Mouse (Mus musculus) limb, embryonic 10.5 days (tissue): ENCODE measurements around the gene Xkr8. TPM values are rescaled to one million over a fixed set of nuclear protein-coding genes. Genes with fewer than 3 reads are reported as not detected.
"Not testable (repeated sequence)": the region's sequence is repeated elsewhere in the genome, so short reads cannot be mapped to it uniquely, and the experiment has no call there.

Experiments
- DNase-seq: peaks from one replicate; pipeline ENCODE4 v3.0.0-alpha.2; 2017; ENCODE audit warnings: low spot score
- H3K27ac ChIP-seq: fragments of 300-500 bp; sonication (generic); 2 replicates; pipeline ENCODE4 v1.5.1; 2016; ENCODE audit warnings: mild to moderate bottlenecking
- H3K27me3 ChIP-seq: fragments of 300-500 bp; sonication (generic); 2 replicates; pipeline ENCODE4 v1.6.1; 2016; ENCODE audit warnings: low read depth, mild to moderate bottlenecking; ENCODE audit not compliant: poor library complexity, severe bottlenecking
- H3K36me3 ChIP-seq: fragments of 300-500 bp; sonication (generic); 2 replicates; pipeline ENCODE4 v1.6.1; 2016; ENCODE audit warnings: mild to moderate bottlenecking, moderate library complexity
- H3K4me1 ChIP-seq: fragments of 300-500 bp; sonication (generic); 2 replicates; pipeline ENCODE4 v1.6.1; 2016
- H3K4me3 ChIP-seq: fragments of 300-500 bp; sonication (generic); 2 replicates; pipeline ENCODE4 v1.5.1; 2016; ENCODE audit warnings: mild to moderate bottlenecking, moderate library complexity
- H3K9me3 ChIP-seq: fragments of 300-500 bp; sonication (generic); replicated peaks from 2 replicates; pipeline ENCODE4 v1.6.1; 2016; ENCODE audit warnings: mild to moderate bottlenecking
- WGBS: fragments of 180-500 bp; shearing (Covaris S2); methylation state at CpG from one replicate; pipeline ENCODE4 v1.1.7; 2016; 5-methylcytosine and 5-hydroxymethylcytosine counted together
- polyA plus RNA-seq: library from polyadenylated mRNA; unstranded; fragments of >200 nt; fragmentation: Nextera tagmentation; extraction: Ambion mirVana; gene quantifications from 2 replicates; pipeline ENCODE4 v1.2.1, GENCODE M21; 2016

Xkr8 gene
- polyA plus RNA-seq: 5.8 and 8.4 TPM in 2 replicates

DNA sequence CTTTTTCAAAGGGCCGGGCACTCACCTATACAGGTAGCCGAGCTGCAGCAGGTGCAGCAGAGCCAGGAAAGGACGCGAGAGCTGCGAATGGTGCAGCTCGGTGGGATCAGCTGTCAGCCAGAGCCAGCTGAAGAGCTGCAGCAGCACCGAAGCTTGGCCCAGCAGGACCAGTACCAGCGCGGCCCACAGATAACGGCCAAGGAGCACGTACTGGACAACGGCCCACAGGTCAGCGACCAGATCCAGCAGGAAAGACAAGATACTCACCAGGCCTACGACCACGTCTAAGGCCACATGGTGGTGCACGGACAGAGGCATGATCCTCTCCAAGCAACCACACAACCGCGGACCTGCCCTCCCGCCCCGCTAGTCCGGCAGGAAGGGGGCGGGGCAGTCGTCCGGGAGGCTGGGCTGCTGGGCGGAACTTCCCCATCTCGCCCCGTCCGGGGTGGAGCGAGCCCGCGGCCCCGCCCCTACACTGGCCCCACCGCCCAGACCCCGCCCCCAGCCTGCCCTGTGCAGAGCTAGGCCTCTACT, at the start of gene Xkr8:
Gene Xkr8, minus strand, starts transcription at position 399 of the 537 bp plus-strand sequence.
- peaks cover 11% of the 10 kb centered on the region for H3K36me3 ChIP-seq
- peak; percentile 93 for DNase-seq
- H3K9me3 ChIP-seq: no peaks in the 10 kb centered on the region
- peak within 1 kb of the TSS; percentile 64 for H3K4me3 ChIP-seq
- H3K27ac ChIP-seq: peak within 1 kb of the TSS; percentile 57
- WGBS: 2% methylated on average over 34 of the region's 34 CpGs
- H3K27me3 ChIP-seq: no peaks in the 10 kb centered on the region
- peaks cover 20% of the 10 kb centered on the region for H3K4me1 ChIP-seq

DNA sequence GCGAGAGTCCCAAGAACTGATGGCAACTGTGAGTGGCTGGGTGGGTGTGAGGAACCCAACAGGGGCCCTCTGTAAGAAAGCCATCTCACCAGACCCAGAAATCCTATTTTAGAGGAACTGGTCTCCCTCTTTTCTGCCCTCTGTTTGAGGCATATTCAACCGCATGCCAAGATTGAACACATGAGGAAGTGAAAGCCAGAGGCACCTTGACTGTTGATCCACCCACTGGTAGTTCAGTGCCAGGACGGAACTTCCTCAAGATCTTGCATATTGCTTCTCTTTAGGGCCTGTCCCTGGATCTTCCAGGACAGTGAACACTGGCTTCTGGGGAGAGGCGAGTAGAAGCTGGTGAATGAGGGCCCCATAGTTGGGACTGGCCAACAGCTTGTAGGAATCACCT, 47.9 kb upstream of the Xkr8 start:
- H3K4me1 ChIP-seq: 0 out of 2 replicates have a peak, but pooled peaks cover 2% of the 10 kb centered on the region
- DNase-seq: no peak
- no peak overlapping the region for H3K27ac ChIP-seq
- H3K36me3 ChIP-seq: peaks cover 55% of the 10 kb centered on the region
- H3K27me3 ChIP-seq: no peaks in the 10 kb centered on the region
- no peaks in the 10 kb centered on the region for H3K9me3 ChIP-seq
- no peak overlapping the region for H3K4me3 ChIP-seq
- 86% methylated on average over 4 of the region's 4 CpGs for WGBS

DNA sequence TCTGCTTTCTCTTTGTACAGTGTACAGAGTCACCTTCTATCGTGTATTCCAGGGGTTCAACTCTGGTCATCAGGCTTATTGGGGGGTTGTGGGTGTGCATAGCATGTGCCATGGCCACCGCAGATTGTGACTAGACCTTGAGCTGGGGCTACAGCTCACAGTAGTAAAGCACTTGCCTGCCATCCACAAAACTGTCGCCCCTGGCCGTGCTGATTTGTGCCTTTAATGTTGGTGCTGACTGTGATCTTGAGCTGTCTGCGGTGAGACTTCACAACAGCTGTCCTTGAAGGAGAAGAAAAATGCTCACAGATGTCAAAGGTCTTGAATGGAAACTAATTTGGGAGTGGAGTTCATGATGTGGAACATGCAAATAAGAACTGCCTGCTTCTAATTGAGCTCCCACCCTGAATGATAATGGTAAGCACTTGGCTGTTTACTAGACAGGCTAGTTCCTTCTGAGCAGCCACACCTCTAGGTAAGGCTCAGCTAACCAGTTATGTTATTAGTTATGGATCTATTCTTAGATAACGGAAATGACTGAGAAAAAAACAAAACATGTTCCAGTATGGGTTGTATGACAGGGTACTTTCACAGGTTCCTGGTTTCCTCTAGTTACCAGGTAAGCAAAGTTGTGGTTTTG, 46.3 kb upstream of the Xkr8 start:
- Histone ChIP-seq H3K36me3 (peaks cover 71% of the 10 kb centered on the region), H3K27me3 (no peaks in the 10 kb centered on the region), H3K4me1 (no peaks in the 10 kb centered on the region), H3K27ac (no peak overlapping the region), H3K4me3 (no peak overlapping the region), H3K9me3 (no peaks in the 10 kb centered on the region)
- DNase-seq: no peak
- 92% methylated on average over 6 of the region's 6 CpGs for WGBS

DNA sequence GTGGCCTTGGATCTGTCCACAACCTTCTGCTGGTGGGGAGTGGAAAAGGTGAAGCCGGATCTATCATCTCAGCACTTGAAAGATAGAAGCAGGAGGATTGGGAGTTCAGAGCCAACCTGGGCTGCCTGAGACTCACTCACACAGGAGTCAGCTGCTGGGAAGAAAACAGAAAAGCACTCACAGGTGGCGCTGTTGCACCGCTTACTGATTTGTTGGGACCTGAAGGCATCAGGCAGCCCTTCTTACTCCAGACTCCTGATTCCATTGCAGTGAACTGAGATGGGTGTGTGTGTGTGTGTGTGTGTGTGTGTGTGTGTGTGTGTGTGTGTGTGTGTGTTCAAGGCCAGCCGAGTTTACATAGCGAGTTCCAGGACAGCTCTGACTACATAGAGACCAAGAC, 44.4 kb upstream of the Xkr8 start:
- Histone ChIP-seq H3K27ac (no peak overlapping the region), H3K9me3 (no peaks in the 10 kb centered on the region), H3K27me3 (no peaks in the 10 kb centered on the region), H3K4me3 (no peak overlapping the region), H3K36me3 (peaks cover 90% of the 10 kb centered on the region), H3K4me1 (no peaks in the 10 kb centered on the region)
- DNase-seq: peak; percentile 60
- 92% methylated on average over 5 of the region's 5 CpGs for WGBS

DNA sequence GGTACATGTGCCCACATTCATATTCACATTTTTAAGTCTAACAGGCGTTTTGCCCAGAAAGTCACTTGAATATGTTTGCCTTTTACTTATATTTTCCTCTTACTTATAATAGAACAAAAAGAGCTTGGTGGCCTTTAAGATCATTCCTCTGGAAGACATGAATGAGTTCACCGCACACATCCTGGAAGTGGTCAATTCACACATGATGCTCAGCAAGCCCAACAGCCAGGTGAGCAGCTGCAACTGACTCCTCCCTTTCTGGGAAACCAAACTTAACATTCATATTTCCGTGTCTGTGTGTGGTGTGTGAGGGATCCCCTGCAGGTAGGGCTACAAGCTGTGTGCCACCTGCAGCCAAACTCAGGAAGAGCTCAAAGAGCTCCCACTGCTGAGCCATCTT, 42.6 kb upstream of the Xkr8 start:
- no peak for DNase-seq
- H3K4me1 ChIP-seq: no peaks in the 10 kb centered on the region
- WGBS: 86% methylated on average over 3 of the region's 3 CpGs
- no peaks in the 10 kb centered on the region for H3K27me3 ChIP-seq
- no peak overlapping the region for H3K27ac ChIP-seq
- no peak overlapping the region for H3K4me3 ChIP-seq
- H3K36me3 ChIP-seq: peaks cover 100% of the 10 kb centered on the region
- H3K9me3 ChIP-seq: no peaks in the 10 kb centered on the region

DNA sequence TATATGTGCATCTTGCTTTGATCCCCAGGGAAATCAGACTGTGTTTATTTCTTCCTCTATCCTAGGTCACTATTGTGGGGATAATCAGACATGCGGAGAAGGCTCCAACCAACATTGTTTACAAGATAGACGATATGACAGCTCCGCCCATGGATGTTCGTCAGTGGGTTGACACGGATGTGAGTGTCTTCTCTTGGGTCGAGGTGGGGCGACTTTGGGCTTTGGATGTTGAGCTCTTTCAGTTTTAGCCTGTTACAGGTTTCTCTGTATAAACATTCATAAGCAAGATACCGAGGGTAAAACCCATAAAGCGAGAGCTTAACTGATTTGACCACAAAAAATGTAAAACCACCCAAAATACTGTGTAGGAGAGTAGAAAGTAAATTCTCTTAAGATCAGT, 39.4 kb upstream of the Xkr8 start:
- 93% methylated on average over 9 of the region's 9 CpGs for WGBS
- H3K27ac ChIP-seq: no peak overlapping the region
- H3K36me3 ChIP-seq: peaks cover 73% of the 10 kb centered on the region
- no peaks in the 10 kb centered on the region for H3K9me3 ChIP-seq
- no peaks in the 10 kb centered on the region for H3K27me3 ChIP-seq
- DNase-seq: no peak
- no peak overlapping the region for H3K4me3 ChIP-seq
- H3K4me1 ChIP-seq: peaks cover 10% of the 10 kb centered on the region

DNA sequence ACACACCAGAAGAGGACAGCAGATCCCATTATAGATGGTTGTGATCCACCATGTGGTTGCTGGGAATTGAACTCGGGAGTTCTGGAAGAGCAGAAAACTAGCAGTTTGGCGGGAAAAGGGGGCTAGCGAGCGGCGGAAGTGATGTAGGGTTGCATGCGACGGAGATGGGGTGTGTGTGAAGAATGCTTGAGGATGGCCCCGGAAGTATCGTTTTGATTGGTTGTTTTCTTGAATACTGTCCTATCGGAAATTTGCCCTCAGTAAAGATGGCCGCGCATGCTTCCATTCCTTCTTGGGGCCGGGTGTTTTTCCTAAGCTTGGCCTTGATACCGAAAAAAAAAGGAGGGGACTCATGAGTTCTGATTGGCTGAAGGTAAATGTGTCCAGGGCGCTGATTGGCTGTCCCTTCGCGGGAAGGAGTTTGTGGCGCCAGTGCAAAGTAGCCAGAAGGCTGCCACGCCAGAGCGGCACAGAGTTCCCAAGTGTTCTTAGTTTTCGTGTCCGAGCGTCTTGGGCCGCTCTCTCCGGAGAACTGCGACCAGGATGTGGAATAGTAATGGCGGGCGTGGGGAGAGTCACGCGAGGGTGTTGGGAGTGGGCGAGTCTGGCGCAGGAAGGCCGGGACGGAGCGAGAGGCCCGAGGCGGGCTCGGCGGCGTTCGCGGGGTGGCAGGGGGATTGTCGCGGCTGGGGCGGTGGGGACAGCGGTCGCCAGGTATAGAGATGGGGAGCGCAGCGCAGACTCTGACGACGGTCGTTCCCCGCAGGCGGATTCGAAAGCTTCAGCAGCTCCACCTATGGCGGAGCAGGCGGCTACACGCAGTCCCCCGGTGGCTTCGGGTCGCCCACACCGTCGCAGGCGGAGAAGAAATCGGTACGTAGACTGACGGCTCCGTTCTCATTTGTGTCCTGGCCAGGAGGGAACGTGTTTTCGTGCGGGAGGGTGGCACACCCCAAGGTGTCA, 35.8 kb upstream of the Xkr8 start, which contains the start of gene Rpa2:
Gene Rpa2, plus strand, starts transcription at position 419 of the 963 bp plus-strand sequence.
- Histone ChIP-seq H3K27ac (peak within 1 kb of the TSS; percentile 93), H3K9me3 (no peaks in the 10 kb centered on the region), H3K27me3 (no peaks in the 10 kb centered on the region), H3K4me1 (peaks cover 10% of the 10 kb centered on the region), H3K4me3 (peak within 1 kb of the TSS; percentile 94), H3K36me3 (peaks cover 37% of the 10 kb centered on the region)
- WGBS: under 1% methylated on average over 71 of the region's 71 CpGs
- peak; percentile 95 for DNase-seq

DNA sequence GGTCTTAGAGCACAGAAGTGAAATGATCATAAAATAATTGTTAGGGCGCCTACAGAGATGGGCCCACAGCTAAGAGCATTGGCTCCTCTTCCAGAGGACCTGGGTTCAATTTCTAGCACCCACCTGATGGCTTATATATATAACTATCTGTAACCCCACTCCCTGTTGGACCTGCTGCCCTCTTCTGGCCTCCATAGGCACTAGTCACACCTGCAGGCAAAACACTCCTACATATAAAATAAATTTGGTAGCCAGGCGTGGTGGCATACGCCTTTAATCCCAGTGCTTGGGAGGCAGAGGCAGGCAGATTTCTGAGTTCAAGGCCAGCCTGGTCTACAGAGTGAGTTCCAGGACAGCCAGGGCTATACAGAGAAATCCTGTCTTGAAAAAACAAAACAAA, 30.8 kb upstream of the Xkr8 start:
- H3K36me3 ChIP-seq, H3K9me3 ChIP-seq, H3K27ac ChIP-seq, H3K4me1 ChIP-seq, DNase-seq, H3K4me3 ChIP-seq, H3K27me3 ChIP-seq: not testable (repeated sequence)
- WGBS: 76% methylated on average over 3 of the region's 3 CpGs

DNA sequence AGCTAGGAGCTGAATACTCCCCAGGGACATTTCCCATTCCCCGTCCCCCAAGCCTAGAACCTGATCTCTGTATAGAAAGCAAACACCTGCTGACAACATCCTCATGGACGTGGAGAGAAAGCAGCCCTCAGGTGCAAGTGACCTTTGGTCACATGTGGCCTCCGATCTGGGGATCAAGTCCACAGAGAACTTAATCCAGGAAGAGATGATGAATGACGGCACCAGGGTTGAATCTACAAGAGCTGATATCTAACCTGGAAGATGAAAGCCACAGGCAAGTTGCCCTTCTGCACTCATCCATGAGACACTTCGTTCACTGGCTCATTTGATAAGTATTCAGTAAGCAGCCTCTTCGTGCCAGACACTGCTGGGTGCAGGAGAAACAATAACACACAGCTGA, 30.3 kb upstream of the Xkr8 start:
- Histone ChIP-seq H3K9me3 (no peaks in the 10 kb centered on the region), H3K27me3 (peaks cover 7% of the 10 kb centered on the region), H3K27ac (no peak overlapping the region), H3K4me1 (no peaks in the 10 kb centered on the region), H3K36me3 (no peaks in the 10 kb centered on the region), H3K4me3 (no peak overlapping the region)
- no peak for DNase-seq
- WGBS: 89% methylated on average over 6 of the region's 6 CpGs

DNA sequence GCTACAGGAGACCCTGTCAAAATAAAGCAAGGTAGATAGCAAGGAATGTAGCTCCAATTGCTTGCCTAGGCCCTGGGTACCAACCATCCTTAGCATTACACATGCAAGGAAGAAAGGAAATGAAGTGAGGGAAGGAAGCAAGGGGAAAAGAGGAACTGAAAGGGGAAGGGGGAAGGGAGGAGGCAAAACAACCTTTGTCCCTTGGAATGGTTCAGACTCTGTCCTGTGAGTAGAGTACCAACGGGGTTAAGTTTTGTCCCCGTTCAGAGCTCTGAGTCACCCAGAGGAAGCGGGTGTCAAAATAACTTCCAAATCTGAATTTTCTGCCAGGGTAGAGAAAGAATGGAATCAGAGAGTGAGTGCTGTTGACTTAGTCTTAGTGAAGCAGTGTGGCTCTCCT, 27.9 kb upstream of the Xkr8 start:
- no peak for DNase-seq
- Histone ChIP-seq H3K4me1 (peaks cover 9% of the 10 kb centered on the region), H3K9me3 (no peaks in the 10 kb centered on the region), H3K27me3 (peaks cover 24% of the 10 kb centered on the region), H3K4me3 (no peak overlapping the region), H3K27ac (no peak overlapping the region), H3K36me3 (no peaks in the 10 kb centered on the region)
- 79% methylated on average over 3 of the region's 3 CpGs for WGBS

DNA sequence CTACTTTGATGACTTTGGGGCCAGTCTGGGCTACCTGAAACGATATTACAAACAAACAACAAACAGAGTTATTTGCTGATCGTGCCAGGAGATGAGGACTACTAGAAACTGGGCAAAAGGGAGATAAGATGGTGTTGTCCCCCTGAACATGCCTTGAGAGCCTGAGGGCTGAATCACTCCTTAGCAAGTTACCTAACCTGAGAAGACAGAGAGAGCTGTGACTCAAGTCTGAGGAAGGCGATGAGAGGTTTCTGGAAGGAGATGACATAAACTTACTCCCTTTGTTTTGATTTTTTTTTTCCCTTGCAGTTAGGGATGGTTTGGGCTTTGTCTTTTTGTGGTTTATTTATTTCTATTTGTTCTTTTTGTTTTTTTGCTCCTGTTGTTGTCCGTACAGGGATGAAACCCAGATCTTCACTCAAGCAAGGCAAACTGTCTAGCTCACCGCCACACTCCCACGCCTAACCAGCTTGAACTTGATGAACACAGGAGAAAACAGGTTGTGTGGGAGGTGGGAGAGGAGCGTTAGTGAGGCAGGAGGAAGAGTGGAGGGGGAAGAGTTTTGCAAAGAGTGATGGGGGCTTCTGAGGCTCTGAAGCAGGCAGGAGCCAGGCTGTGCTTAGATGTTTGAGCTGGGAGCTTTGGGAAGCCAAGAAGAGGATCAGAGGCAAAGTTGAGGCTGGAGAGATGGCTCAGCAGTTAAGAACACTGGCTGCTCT, 25.4 kb upstream of the Xkr8 start:
- Histone ChIP-seq H3K36me3 (no peaks in the 10 kb centered on the region), H3K4me1 (peaks cover 9% of the 10 kb centered on the region), H3K9me3 (no peaks in the 10 kb centered on the region), H3K4me3 (no peak overlapping the region), H3K27me3 (peaks cover 24% of the 10 kb centered on the region), H3K27ac (no peak overlapping the region)
- no peak for DNase-seq
- WGBS: 88% methylated on average over 7 of the region's 7 CpGs

DNA sequence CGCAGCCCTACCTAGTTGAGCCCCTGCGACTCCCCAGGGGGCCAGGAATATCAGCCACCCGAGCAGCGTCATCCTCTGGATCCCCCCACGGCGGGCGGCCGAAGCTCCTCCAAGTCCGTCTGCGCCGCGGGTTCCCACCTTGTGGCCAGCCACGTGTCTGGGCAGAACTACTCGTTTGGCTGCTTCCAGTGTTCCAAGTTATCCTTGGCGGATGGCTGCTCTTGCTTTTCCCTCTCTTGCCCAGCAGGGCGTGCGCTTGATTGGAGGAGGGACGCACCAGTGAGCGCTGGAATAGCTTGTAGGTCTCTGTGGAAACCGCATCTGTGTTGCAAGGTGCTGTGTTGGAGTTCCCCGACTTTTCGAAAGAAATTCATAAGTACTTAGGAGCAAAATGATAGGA, 24.6 kb upstream of the Xkr8 start, which contains the start of gene Smpdl3b:
Gene Smpdl3b, minus strand, starts transcription at position 279 of the 400 bp plus-strand sequence.
- no peaks in the 10 kb centered on the region for H3K36me3 ChIP-seq
- WGBS: 2% methylated on average over 22 of the region's 22 CpGs
- H3K27me3 ChIP-seq: peaks cover 24% of the 10 kb centered on the region
- H3K9me3 ChIP-seq: no peaks in the 10 kb centered on the region
- H3K4me3 ChIP-seq: peak within 1 kb of the TSS; percentile 53
- DNase-seq: peak; percentile 86
- peak within 1 kb of the TSS; percentile 82 for H3K27ac ChIP-seq
- peaks cover 9% of the 10 kb centered on the region for H3K4me1 ChIP-seq
